Mouse (Mus musculus): ENCODE measurements at regions not wholly inside any gene's neighbourhood (a gene's known extent, or its start where the extent isn't known, plus 50 kb on each side); places are given as distances from the start of the nearest gene placed in this dataset.
A peak's percentile ranks its signal among the peaks of the same experiment; 100 is the strongest.

DNA sequence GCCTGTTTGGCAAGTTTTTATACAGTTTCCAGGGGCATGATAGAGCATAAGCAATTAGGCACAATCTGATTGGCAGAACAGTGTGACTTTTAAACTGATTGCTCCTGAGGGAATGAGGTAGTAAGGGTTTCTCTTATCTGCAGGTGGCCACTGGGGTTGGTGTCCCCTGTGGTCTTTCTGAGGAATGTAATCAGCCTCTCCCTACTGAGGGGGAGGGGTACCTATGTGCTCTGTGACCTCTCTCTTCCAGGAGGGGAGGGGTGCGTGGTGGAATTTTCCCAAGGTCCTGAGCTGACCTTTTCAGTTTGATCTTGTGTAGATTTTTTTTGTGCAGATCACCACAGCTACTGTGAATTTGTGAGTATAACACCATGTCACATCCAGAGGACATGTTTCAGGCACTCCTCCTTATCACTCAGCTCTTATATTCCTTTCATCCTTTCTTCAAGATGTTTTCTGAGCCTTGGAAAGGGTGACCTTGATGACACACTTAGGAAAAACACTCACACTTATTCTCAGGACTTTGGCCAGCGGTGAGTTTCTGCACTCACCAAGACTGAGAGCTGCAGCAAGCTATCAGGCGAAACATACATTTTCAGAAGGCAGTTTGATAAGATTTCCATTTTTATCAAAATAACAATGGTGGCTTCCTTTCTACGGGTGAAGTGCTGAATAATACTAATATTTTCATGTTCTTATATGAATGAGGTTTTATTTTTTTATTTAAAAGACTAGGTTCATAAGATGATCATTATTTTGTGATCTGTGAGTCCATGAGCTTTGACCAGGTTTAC, 238.7 kb upstream of the Mmadhc start:
- DNase-seq (ENCODE audit: low spot score): no peak

DNA sequence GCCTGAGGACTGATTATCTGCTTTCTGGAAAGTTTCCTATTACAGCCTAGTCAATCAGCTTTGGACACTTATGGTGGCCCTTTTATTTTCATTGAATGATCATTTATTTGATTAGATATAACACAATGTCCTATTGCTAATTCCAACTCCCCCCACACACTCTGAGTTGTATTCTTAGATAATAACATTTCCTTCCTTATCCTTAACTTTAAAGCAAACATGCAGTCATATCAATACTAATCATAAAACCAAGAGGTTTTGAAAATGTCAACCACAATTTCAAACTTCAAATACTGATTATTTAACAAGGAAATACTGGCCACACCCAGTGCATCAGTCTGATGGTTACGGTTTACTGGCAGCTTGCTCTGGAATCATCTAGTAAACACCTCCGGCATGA, 237.1 kb upstream of the Mmadhc start:
- DNase-seq (ENCODE audit: low spot score): no peak

DNA sequence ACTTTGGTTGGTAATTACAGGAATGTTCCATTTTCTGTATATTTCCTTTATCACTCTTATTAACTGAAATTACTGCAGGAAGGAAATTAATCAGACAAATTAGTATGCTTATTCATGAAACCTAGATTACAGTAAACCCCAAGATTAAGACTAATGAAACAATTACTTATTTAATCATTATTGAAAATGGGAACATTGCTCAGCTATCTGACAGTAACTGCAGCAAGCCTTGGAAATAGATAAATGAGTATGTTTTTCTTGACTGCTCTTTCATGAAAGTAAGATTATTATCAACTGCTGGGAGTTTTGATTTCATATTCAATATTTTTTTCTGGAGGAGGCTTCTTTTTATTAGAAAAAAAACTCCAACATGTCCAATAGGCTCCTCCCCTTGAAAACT, 230.8 kb upstream of the Mmadhc start:
- DNase-seq (ENCODE audit: low spot score): no peak

DNA sequence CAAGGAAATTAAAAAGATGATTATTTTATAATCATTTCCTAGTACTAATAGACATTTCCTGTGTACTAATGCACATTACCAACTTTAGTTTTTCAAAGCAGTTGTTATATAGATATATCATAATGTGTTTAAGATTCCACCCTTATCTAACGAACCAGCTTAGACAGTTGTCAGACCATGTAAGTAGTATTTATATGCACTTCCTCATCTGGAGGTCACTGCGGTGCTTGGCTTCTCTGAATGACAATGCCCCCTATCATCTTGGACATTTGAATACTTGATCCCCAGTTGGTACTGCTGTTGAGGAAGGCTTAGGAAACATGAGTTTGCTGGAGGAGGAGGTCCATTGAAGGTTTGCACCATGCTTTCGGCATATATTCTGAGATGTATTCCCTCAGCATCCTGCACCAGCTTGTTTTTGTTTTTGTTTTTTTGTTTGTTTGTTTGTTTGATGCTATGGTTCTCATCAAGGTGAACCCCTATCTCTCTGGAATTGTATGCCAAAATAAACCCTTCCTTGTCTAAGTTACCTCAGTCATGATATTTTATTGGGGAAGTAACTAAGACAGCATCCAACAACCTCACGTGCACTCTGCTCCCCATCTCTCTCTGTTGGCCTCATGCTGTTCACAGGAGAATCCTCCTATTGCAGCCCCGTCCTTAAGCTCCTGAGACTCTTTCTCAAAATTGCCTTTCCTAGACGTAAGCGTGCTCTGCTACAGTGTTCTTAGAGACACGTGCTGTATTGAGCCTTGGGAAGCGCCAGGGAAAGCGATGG, 228.4 kb upstream of the Mmadhc start:
- no peak for DNase-seq (ENCODE audit: low spot score)

DNA sequence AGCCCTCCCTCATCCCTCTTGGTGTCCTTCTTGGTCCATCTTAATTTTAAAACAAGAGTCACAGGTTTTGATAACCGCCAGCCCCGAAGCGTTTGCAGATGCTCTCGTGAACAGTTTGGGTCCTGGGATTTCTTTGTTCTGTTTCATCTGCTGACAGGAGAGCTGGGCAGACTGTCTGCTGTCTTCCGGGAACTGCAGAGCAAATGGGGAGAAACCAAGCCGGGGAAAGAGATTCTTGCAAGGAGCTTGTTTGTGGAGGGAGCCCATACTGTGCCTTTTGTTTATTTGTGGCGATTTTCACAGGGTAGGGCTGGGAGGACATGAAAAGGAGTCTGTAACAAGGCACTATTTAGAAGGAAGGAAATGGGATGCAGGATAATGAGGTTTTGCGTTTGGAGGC, 223.6 kb upstream of the Mmadhc start:
- DNase-seq (ENCODE audit: low spot score): no peak

DNA sequence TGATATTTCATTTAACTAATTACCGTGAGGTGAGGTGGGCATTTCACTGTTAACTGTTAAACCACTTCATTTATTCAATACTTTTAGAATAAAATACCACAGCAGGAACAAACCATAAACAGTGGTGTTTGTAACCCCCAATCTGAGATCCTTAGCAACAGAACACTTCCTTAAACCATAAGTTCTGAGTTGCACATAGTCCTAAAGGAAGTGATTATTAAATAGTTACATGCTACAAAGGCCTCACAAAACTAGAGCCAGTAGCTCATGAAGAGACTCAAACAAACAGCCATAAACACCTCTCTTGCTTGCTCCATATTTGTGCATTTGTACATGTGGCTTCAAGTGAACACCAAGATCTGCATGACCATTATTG, 222.5 kb upstream of the Mmadhc start:
- no peak for DNase-seq (ENCODE audit: low spot score)

DNA sequence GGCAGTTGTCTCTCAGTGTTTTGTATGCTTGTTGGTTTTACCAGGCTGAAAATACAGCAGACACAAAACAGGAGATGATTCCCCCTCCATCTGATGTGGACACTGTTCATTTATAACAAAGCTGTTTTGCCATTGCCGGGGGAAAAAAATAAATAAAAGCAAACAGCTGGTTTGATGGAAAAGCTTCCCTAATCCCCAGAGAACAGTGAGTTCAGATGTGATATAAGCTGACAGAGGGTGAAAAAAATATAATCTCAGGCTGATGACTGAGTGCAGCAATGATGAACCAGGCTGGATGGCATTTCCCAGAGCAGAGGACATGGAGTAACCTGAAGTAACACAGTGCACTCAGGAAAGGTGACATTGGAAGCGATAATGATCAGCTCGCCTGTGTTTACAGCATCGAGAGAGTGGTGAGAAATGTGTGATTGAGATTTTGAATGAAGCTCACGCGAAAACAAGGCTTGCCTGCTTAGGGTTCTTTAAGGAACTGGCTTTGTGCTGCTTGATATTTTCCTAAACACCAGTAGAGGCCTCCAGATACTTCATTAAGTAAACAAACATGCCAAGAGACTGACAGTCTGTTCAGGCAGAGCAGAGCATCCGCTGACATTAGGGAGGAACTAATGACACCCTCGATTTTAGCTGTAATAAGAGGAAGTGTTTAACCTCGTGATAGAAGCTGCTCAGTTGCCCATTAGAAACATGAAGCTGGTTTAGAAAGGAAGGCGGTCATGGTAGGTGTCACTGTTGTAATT, 221.9 kb upstream of the Mmadhc start:
- DNase-seq (ENCODE audit: low spot score): peak; percentile 12

DNA sequence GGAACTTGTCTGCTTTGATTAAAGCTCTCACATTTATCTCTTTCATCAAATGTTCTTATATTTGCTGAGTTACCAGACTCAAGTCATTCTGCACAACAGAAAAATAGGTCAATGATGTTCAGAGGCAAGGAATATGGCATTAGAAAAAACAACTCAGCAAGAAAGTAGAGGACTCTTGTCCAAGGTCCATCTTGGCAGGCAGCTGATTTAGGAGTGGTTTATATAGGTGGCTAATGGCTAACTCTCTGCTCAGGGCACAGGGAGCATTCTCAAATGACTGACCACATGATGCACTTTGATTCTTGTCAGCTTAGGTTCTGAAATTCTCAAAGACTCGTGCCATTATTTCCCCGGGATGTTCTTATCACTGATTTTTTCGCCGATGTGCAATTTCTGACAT, 216.7 kb upstream of the Mmadhc start:
- no peak for DNase-seq (ENCODE audit: low spot score)

DNA sequence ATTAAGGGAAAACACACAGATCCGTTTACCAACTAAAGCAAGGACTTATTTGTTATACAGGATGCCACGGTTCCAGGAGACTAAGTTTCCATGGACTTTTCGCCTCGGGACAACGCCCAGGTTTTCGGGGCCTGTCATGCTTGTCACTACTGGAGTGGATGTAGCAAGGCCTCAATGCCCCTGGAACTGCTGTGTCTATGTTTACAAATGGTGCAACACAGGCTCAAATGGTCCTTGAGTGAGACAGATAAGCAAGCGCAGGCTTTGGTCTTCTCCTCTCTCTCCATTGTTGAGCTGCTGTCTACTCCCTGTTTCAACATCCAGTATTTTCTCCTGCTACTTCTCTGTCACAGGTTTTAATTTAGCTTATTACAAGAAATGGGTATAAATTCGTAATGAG, 202.1 kb upstream of the Mmadhc start:
- DNase-seq (ENCODE audit: low spot score): no peak

DNA sequence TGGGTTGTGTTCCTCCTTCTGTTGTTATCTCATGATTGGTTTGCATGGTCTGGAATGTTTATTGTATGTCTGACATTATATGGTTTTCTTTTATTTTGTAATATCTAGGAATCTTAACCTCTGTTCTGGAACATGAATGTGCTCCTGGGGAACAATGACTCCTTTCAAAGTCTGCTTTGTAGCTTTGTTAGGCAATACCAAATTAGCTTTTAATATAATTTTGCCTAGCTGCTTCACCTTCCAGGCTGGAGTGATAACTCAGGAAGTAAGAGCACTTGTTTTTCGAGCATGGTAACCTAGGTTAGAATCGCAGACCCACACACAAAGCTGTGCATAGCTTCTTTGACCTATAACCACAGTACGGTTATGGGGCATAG, 199.4 kb upstream of the Mmadhc start:
- no peak for DNase-seq (ENCODE audit: low spot score)

DNA sequence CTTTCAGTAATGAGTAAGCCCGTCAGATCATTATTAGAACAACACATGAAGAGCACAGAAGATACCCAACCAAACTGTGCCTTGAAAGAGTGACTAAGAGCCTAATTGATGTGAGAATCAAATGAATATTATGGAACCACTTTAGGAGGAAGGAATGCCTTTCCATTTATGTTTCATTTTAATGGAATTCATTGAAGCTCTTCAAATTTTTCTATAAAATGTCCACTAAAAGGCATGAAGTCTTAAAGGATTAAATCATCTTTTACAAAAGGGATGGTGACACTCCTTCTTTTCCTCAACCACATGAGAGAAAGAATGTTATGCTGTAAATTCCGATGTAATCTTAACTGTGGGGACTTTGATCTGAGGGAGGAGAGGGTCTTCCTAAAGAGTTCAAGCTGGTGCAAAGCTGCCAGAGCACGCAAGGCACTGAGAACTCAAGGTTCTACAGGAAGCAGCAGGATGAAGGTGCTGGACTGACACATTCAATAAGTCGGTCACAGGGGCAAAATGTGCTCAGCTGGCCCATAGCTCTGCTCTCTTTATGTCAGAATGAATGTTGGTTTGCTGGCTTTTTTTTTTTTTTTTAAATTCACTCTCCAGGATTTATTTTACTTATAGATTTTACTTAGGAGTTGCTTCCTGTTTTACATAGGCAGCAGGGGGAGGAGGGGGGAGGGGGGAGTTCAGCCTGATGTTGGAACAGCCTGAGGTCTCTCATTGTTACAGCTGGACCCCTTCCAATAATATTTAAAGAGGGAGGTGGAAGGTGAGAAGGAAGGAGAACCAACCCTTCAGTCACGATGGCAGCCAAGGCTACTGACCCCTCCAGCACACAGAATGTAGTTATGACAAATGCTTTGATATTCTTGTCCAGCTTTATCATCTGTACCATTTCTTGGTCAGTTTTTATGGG, 198.8 kb upstream of the Mmadhc start:
- no peak for DNase-seq (ENCODE audit: low spot score)

DNA sequence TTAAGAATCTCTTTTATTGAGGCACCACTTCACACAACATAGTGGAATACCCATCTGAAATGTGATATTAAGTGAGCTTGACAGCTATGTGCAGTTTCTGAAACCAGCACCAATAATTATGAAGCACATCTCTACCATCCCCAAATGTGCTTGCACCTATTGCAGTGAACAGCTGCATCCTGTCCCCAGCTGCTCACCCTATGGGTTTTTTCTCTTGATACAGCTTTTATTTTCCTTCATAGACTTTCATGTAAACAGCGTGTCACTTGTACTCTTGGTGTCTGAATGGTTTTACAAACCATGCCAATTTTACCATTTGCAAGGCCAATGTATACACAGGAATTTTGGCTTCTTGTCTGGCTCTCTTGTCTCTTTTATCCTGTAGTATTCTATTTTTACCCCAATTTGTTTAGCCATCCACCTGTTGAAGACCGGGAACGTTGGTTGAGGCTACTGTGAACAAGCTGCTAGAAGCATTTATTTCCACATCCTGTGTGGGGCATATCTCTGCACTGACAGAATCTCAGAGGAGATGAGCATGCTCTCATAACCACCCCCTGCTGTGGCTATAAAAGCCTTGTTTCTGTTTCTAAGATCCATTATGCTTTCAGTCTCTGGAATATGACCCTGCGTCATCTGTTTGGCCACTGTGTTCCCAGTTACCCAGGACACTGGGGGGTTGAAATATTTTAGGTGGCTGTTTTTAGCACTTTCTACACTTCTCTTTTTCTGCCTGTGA, 197.2 kb upstream of the Mmadhc start:
- DNase-seq (ENCODE audit: low spot score): no peak

DNA sequence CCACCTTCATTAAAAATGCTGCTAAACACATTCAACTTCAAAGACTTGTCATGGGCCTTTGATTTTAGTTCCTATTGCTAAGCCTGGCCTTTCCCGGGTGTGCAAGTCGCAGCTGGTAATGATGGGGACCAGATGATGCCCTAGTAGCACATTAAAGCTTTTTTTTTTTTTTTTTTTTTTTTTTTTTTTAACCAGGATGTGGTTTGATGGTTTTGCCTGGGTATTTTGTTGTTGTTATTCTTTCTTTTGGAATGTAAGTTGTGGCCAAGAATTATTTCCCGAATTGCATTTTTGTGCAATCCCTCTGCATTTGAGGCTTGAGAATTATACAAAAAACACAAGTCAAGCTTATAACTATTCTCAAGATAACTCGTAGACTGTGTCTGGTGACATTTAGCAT, 167.2 kb upstream of the Mmadhc start:
- peak; percentile 35 for DNase-seq (ENCODE audit: low spot score)

DNA sequence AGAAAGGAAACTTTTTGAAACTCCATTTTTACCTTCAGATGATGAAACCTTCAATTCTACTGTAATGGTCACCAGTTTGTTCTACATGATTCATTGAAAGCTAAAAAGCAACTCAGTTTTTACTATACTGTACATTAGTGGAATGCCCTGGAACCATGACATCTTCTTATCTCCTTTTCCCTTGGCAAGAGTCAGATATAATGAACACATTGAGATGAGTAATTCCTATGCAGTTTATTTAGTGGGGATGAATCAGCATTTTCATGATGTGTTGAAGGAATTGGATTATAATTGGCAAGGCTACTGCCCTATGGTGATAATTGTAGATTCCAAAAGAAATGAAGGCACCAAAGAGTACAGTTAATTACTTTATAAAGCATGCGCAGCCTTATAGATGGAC, 165.8 kb upstream of the Mmadhc start:
- DNase-seq (ENCODE audit: low spot score): no peak

DNA sequence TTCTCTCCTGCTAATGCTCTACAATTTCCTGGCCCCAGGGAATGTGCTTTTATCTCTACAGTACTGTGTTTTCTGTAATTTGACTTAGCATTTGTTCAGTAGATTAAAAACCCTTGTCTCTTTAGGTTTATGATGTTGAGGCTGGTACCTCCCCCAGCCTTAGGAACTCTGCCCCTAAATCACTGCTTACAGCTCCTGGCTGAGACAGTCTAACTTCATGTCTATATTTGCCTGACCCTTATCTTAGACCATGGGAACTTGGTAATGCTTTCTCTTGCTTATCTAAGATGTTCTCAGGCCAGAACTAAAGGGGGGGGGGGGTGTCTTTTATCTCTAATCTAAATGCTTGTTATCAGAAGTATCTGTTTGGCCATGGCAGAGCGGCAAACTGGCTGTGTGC, 160.1 kb upstream of the Mmadhc start:
- DNase-seq (ENCODE audit: low spot score): no peak

DNA sequence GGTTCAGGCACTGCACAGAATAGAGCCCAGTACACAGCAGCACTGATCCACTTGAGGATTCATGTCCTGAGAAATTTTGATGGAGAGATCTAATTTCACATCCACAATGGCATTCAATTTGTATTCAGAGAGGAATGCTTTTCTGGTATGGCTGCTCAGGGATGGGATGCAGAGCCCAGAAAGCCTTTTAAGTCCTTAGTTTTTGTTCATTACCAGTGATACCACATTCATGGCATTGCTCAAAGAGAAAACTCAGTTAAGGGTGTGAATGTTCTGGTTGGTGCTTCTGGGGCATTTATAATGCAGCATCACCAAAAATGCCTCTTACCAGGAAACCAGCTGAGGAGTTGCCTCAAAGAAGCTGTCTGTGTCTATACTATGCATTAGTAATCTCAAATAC, 151.5 kb upstream of the Mmadhc start:
- DNase-seq (ENCODE audit: low spot score): no peak

DNA sequence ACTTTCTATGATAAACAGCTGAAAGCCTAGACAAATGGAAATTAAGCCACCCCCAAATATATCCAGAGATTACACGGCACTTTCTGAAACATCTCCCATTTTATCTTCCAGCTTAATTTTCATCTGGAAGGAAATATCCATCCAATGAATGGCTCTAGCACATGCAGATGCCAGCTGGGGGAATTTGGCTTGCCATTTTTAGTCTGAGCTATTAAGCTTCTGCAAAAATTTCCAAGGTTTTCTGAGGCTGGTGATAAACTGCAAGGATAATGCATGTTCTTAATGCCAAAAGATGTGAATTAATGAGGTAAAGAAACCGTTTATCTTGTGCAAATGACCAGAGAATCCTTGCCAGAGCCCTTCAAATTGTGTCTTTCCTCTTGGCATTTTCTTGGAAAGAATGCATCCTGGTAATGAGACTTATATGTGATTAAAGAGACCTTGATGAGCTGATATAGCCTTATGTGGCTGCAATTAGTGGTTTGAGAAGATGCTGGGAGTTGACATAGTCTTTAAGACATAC, 149.4 kb upstream of the Mmadhc start:
- no peak for DNase-seq (ENCODE audit: low spot score)

DNA sequence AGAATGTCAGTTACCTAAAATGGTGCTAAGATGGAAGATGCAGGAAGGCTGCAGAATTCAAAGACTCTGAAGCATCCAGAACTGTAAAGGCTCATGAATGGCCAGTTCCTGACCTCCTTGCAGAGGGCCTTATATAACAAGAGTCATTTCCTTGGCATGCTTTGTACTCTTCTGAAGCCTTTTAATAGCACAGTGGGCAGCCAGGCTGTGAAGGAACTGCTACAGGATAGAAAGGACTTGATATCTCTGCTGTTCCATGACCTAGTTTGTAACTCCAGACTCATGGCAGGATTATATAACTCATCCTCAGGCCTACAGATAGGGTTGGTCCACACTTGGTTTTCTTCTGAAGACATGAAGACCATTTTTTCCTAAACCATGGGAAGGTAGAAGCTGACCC, 143.7 kb upstream of the Mmadhc start:
- DNase-seq (ENCODE audit: low spot score): no peak

DNA sequence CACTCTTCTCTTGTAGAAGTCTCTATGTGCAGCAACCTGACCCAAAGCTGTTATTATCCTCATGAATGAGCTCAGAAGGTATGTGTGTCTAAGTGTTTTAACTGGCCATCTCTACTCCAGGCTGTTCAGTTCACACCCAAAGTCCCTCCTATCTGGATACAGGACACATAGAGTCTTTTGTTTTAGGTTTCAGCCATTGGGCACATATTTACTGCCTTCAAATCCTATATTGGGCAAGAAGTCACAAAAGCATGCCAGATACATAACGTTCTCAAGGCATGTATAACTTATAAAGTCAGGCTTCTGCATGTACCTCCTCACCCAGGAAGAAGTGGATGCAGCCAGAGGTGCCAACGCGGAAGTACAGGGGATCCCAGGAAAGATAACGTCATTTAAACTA, 136.6 kb upstream of the Mmadhc start:
- no peak for DNase-seq (ENCODE audit: low spot score)

DNA sequence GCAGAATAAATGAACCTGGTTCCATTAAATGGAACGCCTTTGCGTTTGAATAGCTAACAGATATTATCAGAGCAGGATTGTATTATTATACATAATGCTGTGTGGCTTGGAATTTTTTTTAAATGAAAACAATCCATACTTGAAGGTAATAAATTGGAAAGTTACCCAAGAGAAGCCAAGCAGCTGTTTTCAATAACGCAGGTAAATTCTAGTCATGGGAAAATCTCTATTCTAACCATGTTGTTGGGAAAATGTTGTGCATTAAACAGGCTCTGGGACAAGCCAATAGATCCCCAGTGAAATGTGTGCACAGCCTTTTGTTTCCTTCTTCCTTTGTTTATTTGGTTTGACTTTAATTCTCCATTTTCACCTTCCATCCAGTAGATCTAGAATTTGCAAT, 128.6 kb upstream of the Mmadhc start:
- no peak for DNase-seq (ENCODE audit: low spot score)

DNA sequence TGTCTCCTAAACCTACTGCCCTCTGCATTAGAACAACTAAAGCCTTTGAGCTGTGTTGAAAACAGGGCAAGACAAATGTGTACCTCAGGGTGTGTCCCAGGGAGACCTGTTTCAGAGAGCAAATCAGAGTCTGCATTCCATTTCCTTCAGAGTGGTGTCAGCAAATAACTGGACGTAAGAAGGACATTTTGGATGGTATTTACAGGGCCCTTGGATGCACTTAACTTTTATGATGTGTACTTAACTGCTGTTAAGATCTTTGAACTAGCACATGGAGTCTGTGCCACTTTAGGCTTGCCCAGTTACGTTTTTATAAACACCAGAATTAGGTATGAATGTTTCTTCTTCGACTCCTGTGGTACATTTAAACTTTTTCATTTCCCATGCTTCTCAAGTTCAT, 123.0 kb upstream of the Mmadhc start:
- DNase-seq (ENCODE audit: low spot score): no peak

Measured in embryo, embryonic 10 days (tissue).